Mouse (Mus musculus): ENCODE results near the gene Arl1. TPM values are rescaled to one million over a fixed set of nuclear protein-coding genes. Genes with fewer than 3 reads are reported as not detected.
"Not testable (repeated sequence)": the region's sequence is repeated elsewhere in the genome, so short reads cannot be mapped to it uniquely, and the experiment has no call there.

The Arl1 gene
- polyA plus RNA-seq, 1 experiment from 2014 or later, result 193 TPM

DNA sequence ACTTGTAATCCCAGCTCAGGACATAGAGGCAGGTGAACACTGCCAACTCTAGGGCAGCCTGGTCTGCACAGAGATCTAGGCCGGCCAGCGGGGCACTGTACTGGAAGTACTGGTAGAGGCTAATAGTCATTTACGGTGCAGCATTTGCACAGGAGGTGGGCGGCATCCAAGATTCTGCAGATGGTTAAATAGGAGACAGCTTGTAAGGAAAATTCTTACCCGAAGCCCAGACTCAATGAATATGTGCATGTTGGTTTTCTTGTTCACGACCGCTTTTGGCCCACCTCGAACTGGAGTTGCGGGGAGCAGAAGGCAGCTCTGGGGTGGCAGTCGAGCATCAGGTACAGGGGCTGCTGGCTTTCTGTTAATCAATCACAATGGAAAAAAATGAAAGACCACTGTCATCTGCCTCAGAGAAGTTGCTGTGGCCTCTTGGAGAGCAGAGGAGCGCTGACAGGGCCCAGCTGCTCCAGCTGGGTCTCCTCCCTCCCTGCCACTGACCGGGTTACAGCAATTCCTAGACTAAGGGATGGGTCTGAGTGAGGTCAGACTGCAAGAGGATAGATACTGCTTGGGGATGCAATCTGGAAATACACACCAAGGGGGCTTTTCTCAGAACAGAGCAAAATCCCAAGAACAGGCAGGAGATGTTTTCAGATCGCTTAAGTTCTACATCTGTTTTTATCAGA, 31.0 kb downstream of the Arl1 start:
- Histone ChIP-seq H3K27ac (ENCODE audit: low read depth) (no peak overlapping the region), H3K9me3 (ENCODE audit: low read depth, low read length) (no peaks in the 10 kb centered on the region), H3K9ac (no peak overlapping the region), H3K36me3 (ENCODE audit: insufficient read depth) (peaks cover 82% of the 10 kb centered on the region), H3K4me1 (ENCODE audit: insufficient read depth) (no peaks in the 10 kb centered on the region), H3K27me3 (ENCODE audit: insufficient read depth, low read length) (no peaks in the 10 kb centered on the region), H3K4me3 (ENCODE audit: low read depth, low read length) (no peak overlapping the region), H3K4me2 (no peak overlapping the region)
- WGBS, result 84% methylated on average over 13 of the region's 13 CpGs
- TF ChIP-seq CTCF (IDR thresholded peaks at IDR 0.05; ENCODE audit: low read depth), result no peak
- ATAC-seq (ENCODE audit: insufficient read depth), result no peak
- no peak for DNase-seq

DNA sequence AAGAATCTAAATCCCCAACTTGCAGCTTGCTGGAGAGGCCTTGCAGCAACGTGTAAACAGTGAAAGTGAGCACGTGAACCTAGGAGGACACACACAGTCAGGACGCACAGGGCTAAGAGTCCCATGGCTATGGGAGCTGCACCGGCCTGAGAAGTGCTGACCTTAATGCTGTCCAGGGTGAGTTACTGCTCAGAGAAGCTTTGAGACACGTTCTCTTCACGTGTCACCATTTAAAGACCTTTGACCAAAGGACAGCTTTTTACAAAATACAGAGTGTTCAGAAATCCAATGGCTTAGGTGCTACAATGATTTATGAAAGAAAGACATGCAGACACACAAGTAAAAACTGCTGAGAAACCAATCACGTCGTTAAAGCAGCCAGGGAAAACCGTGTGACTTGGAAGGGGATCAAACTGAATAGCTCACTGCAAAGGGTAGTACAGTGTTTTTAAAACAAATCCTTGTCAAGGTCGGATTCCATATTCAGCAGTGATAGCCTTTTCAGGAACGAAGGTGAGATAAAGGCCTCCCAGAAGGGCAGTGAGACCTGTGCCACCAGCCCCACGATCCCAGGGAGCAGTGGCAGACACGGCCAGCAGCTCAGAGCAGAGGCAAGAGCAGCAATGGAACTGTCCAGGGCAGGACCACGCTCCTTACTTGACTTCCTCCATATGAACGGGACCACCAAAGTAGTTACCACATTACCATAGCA, 34.9 kb downstream of the Arl1 start:
- Histone ChIP-seq H3K9ac (no peak overlapping the region), H3K9me3 (ENCODE audit: low read depth, low read length) (no peaks in the 10 kb centered on the region), H3K4me2 (no peak overlapping the region), H3K27ac (ENCODE audit: low read depth) (no peak overlapping the region), H3K4me1 (ENCODE audit: insufficient read depth) (no peaks in the 10 kb centered on the region), H3K4me3 (ENCODE audit: low read depth, low read length) (no peak overlapping the region), H3K27me3 (ENCODE audit: insufficient read depth, low read length) (no peaks in the 10 kb centered on the region), H3K36me3 (ENCODE audit: insufficient read depth) (peaks cover 80% of the 10 kb centered on the region)
- no peak for DNase-seq
- no peak for ATAC-seq (ENCODE audit: insufficient read depth)
- WGBS, result 84% methylated on average over 15 of the region's 15 CpGs
- TF ChIP-seq CTCF (IDR thresholded peaks at IDR 0.05; ENCODE audit: low read depth), result no peak

DNA sequence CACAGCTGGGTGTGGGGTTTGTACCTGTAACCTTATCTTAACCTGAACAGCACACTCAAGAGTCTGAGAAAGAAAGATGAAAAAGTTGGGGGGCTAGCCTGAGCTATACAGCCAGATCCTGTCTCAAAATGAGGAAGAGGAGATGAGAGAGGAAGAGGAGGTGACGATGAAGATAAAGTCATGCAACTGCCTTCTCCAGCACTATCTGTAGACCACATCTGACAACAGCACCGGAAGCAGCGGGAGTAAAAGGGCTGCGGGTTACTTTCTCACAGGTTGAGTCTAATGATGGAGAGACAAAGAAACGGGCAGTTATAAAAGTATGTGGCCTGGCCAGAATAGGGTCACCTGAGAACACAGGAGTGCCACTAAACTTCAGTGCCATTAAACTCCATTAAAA, 38.3 kb downstream of the Arl1 start:
- Histone ChIP-seq H3K36me3 (ENCODE audit: insufficient read depth) (peaks cover 78% of the 10 kb centered on the region), H3K9me3 (ENCODE audit: low read depth, low read length) (no peaks in the 10 kb centered on the region), H3K4me2 (no peak overlapping the region), H3K4me1 (ENCODE audit: insufficient read depth) (no peaks in the 10 kb centered on the region), H3K27ac (ENCODE audit: low read depth) (no peak overlapping the region), H3K4me3 (ENCODE audit: low read depth, low read length) (no peak overlapping the region), H3K27me3 (ENCODE audit: insufficient read depth, low read length) (no peaks in the 10 kb centered on the region), H3K9ac (no peak overlapping the region)
- TF ChIP-seq CTCF (IDR thresholded peaks at IDR 0.05; ENCODE audit: low read depth), result no peak
- ATAC-seq (ENCODE audit: insufficient read depth) (no peak), DNase-seq (no peak)
- 93% methylated on average over 5 of the region's 5 CpGs for WGBS

GRCm38 (mm10) chr10:88769676-88770075, 39.0 kb downstream of the Arl1 start:
- Histone ChIP-seq H3K9me3 (ENCODE audit: low read depth, low read length) (no peaks in the 10 kb centered on the region), H3K9ac (no peak overlapping the region), H3K36me3 (ENCODE audit: insufficient read depth) (peaks cover 73% of the 10 kb centered on the region), H3K4me2 (no peak overlapping the region), H3K27me3 (ENCODE audit: insufficient read depth, low read length) (no peaks in the 10 kb centered on the region), H3K4me3 (ENCODE audit: low read depth, low read length) (no peak overlapping the region), H3K4me1 (ENCODE audit: insufficient read depth) (no peaks in the 10 kb centered on the region), H3K27ac (ENCODE audit: low read depth) (no peak overlapping the region)
- 95% methylated on average over 7 of the region's 7 CpGs for WGBS
- DNase-seq, result no peak
- no peak for ATAC-seq (ENCODE audit: insufficient read depth)
- TF ChIP-seq CTCF (IDR thresholded peaks at IDR 0.05; ENCODE audit: low read depth), result no peak

DNA sequence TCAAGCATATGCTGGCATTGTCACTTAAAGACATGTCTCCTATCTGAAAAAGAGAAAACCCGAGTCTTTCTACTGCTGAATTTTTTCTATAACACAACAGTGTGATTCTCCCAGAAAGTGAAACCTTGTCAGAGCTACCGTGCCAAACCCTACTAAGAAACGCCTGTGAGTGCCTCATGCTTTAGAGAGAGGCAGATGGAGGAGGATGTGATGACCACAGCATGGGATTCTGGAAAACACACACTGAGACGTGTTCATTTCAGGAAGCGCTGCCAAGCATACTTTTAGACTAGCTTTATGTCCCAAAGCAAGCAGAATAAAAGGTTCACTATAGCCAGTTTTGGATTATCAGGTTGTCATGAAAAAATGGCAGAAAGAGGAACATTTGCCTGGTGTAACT, 42.3 kb downstream of the Arl1 start:
- DNase-seq; ATAC-seq (ENCODE audit: insufficient read depth); H3K27ac ChIP-seq (ENCODE audit: low read depth); H3K9ac ChIP-seq; H3K27me3 ChIP-seq (ENCODE audit: insufficient read depth, low read length); H3K4me2 ChIP-seq; H3K4me1 ChIP-seq (ENCODE audit: insufficient read depth); H3K9me3 ChIP-seq (ENCODE audit: low read depth, low read length); H3K4me3 ChIP-seq (ENCODE audit: low read depth, low read length): not testable (repeated sequence)
- 82% methylated on average over 5 of the region's 5 CpGs for WGBS
- H3K36me3 ChIP-seq (ENCODE audit: insufficient read depth), result peaks cover 79% of the 10 kb centered on the region

- 75% methylated on average over 6 of the region's 6 CpGs for WGBS
- Histone ChIP-seq H3K4me3 (ENCODE audit: low read depth, low read length) (no peak overlapping the region), H3K36me3 (ENCODE audit: insufficient read depth) (peaks cover 66% of the 10 kb centered on the region; the same call in 1 of the 2 replicates), H3K4me2 (no peak overlapping the region), H3K27ac (ENCODE audit: low read depth) (no peak overlapping the region), H3K9ac (no peak overlapping the region), H3K9me3 (ENCODE audit: low read depth, low read length) (no peaks in the 10 kb centered on the region), H3K27me3 (ENCODE audit: insufficient read depth, low read length) (no peaks in the 10 kb centered on the region), H3K4me1 (ENCODE audit: insufficient read depth) (no peaks in the 10 kb centered on the region)
- DNase-seq, result no peak
- TF ChIP-seq CTCF (IDR thresholded peaks at IDR 0.05; ENCODE audit: low read depth), result no peak
- no peak for ATAC-seq (ENCODE audit: insufficient read depth)
Observed at GRCm38 (mm10) chr10:88776206-88776605, 45.5 kb downstream of the Arl1 start.

DNA sequence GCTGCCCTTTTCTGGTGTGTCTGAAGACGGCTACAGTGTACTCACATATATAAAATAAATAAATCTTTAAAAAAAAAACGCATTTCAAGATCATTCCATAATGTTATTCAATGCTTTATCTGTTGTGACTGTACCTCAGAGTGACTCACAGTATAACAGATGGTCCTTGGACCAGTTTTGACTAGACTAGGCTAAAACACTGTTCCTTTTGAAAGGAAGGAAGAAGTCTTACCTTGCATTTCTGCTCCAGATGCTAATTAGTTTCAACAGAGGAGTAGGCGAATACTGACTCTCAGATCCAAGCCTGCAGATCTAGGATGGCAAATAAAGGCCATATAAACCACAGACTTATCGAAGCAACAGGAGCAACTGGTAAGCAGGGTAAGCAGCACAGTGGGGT, 50.1 kb downstream of the Arl1 start:
- no peak overlapping the region for H3K27ac ChIP-seq (ENCODE audit: low read depth)
- H3K4me3 ChIP-seq (ENCODE audit: low read depth, low read length), result no peak overlapping the region
- WGBS, result 81% methylated on average over 4 of the region's 4 CpGs
- H3K9ac ChIP-seq, result no peak overlapping the region
- no peaks in the 10 kb centered on the region for H3K4me1 ChIP-seq (ENCODE audit: insufficient read depth)
- TF ChIP-seq CTCF (IDR thresholded peaks at IDR 0.05; ENCODE audit: low read depth), result no peak
- no peak overlapping the region for H3K4me2 ChIP-seq
- ATAC-seq (ENCODE audit: insufficient read depth) (no peak), DNase-seq (no peak)
- H3K9me3 ChIP-seq (ENCODE audit: low read depth, low read length), result no peaks in the 10 kb centered on the region
- H3K36me3 ChIP-seq (ENCODE audit: insufficient read depth), result peaks cover 67% of the 10 kb centered on the region; the same call in 1 of the 2 replicates
- no peaks in the 10 kb centered on the region for H3K27me3 ChIP-seq (ENCODE audit: insufficient read depth, low read length)

- not testable (repeated sequence) for H3K4me1 ChIP-seq (ENCODE audit: insufficient read depth); H3K27ac ChIP-seq (ENCODE audit: low read depth); H3K27me3 ChIP-seq (ENCODE audit: insufficient read depth, low read length); DNase-seq; ATAC-seq (ENCODE audit: insufficient read depth); H3K4me2 ChIP-seq; H3K4me3 ChIP-seq (ENCODE audit: low read depth, low read length); H3K9me3 ChIP-seq (ENCODE audit: low read depth, low read length); H3K9ac ChIP-seq
- H3K36me3 ChIP-seq (ENCODE audit: insufficient read depth), result peaks cover 61% of the 10 kb centered on the region
- 96% methylated on average over 2 of the region's 2 CpGs for WGBS
Observed at GRCm38 (mm10) chr10:88783135-88783534, 52.5 kb downstream of the Arl1 start.
